ENCODE assay signal across 7 mouse cellular contexts in genomic region chr14:77016783-77017182, GRCm38 (mm10). TPM values are rescaled to one million over a fixed set of nuclear protein-coding genes. Genes with fewer than 3 reads are reported as not detected.
DNase-seq lines count a peak whose midpoint lies in the region; ATAC-seq and TF ChIP-seq lines count a peak whose summit lies in the region.
"Not testable (repeated sequence)": the region's sequence is repeated elsewhere in the genome, so short reads cannot be mapped to it uniquely, and the experiment has no call there.

No protein-coding gene starts in this region.

- H3K4me3 ChIP-seq in heart, embryonic 12.5 days; heart, postnatal 0 days (ENCODE audit: low read depth, low read length); liver, adult 2 months (ENCODE audit: insufficient read depth, low read depth, low read length); liver, embryonic 15.5 days (replicated peaks); lung, postnatal 0 days (ENCODE audit: low read depth, low read length); stomach, postnatal 0 days (ENCODE audit: low read depth, low read length): not testable (repeated sequence)

- 37% methylated on average over 12 of the region's 12 CpGs for WGBS in heart, embryonic 12.5 days
- WGBS in heart, postnatal 0 days, result 33% methylated on average over 12 of the region's 12 CpGs
- 24% methylated on average over 12 of the region's 12 CpGs for WGBS in liver, adult 2 months
- WGBS in liver, embryonic 15.5 days (ENCODE audit: insufficient replicate concordance), result 68% methylated on average over 12 of the region's 12 CpGs
- WGBS in lung, postnatal 0 days, result 43% methylated on average over 12 of the region's 12 CpGs
- WGBS in stomach, postnatal 0 days, result 43% methylated on average over 12 of the region's 12 CpGs

- not testable (repeated sequence) for H3K27me3 ChIP-seq in heart, embryonic 12.5 days (replicated peaks); heart, postnatal 0 days (ENCODE audit: control insufficient read depth, insufficient read depth, low read length); liver, adult 2 months (ENCODE audit: control insufficient read depth, insufficient read depth, low read length); liver, embryonic 15.5 days; lung, postnatal 0 days (replicated peaks; ENCODE audit: insufficient read depth, low read length); stomach, postnatal 0 days (ENCODE audit: control insufficient read depth, insufficient read depth, low read length)

- H3K9me3 ChIP-seq in heart, embryonic 12.5 days (replicated peaks); heart, postnatal 0 days (replicated peaks; ENCODE audit: control insufficient read depth, low read length); liver, embryonic 15.5 days (replicated peaks); lung, postnatal 0 days (ENCODE audit: low read length); stomach, postnatal 0 days (ENCODE audit: control insufficient read depth, low read length): not testable (repeated sequence)

- H3K36me3 ChIP-seq in heart, embryonic 12.5 days; heart, postnatal 0 days (replicated peaks; ENCODE audit: control insufficient read depth, insufficient read depth, low read length); liver, adult 2 months (ENCODE audit: control insufficient read depth, insufficient read depth, low read length); liver, embryonic 15.5 days (replicated peaks); lung, postnatal 0 days (ENCODE audit: insufficient read depth, low read length); stomach, postnatal 0 days (ENCODE audit: control insufficient read depth, insufficient read depth, low read length): not testable (repeated sequence)

- H3K4me1 ChIP-seq in heart, embryonic 12.5 days (replicated peaks); heart, postnatal 0 days (ENCODE audit: control insufficient read depth, insufficient read depth); liver, adult 2 months (ENCODE audit: control insufficient read depth, insufficient read depth, low read length); liver, embryonic 15.5 days (replicated peaks); lung, postnatal 0 days (ENCODE audit: insufficient read depth, low read depth, low read length); stomach, postnatal 0 days (replicated peaks; ENCODE audit: control insufficient read depth, insufficient read depth): not testable (repeated sequence)

- not testable (repeated sequence) for DNase-seq in heart, postnatal 0 days (ENCODE audit: low spot score)
- DNase-seq in kidney, adult 11 months, result peak; percentile 28
- peak; percentile 69 for DNase-seq in liver, adult 2 months (ENCODE audit: extremely low read depth, low read depth, low spot score)
- peak; percentile 22 for DNase-seq in lung, postnatal 0 days (ENCODE audit: low spot score)
- peak; percentile 53 for DNase-seq in stomach, postnatal 0 days (ENCODE audit: low spot score)

- H3K79me2 ChIP-seq in liver, adult 2 months (ENCODE audit: control insufficient read depth, insufficient read depth, low read length), result not testable (repeated sequence)

- TF ChIP-seq POLR2A in liver, adult 2 months (IDR thresholded peaks at IDR 0.05; ENCODE audit: extremely low read depth, insufficient read depth, low read length), result not testable (repeated sequence)

- not testable (repeated sequence) for TF ChIP-seq EP300 in heart, postnatal 0 days (IDR thresholded peaks at IDR 0.05; ENCODE audit: low read depth); lung, postnatal 0 days (IDR thresholded peaks at IDR 0.05); stomach, postnatal 0 days (optimal IDR thresholded peaks at IDR 0.05)

- not testable (repeated sequence) for TF ChIP-seq CTCF in heart, postnatal 0 days (IDR thresholded peaks at IDR 0.05; ENCODE audit: low read depth); liver, adult 2 months (IDR thresholded peaks at IDR 0.05; ENCODE audit: low read depth, low read length); lung, postnatal 0 days (IDR thresholded peaks at IDR 0.05); stomach, postnatal 0 days (IDR thresholded peaks at IDR 0.05; ENCODE audit: low read depth)

- peak overlapping the region; percentile 8; the same call in 1 of the 2 replicates for H3K4me2 ChIP-seq in heart, embryonic 12.5 days
- H3K4me2 ChIP-seq in heart, postnatal 0 days (ENCODE audit: low read depth, low read length), result 0 out of 2 replicates have a peak overlapping the region, but pooled peaks have one; percentile 1
- peak overlapping the region; percentile 2; the same call in 1 of the 2 replicates for H3K4me2 ChIP-seq in liver, embryonic 15.5 days
- H3K4me2 ChIP-seq in lung, postnatal 0 days (replicated peaks; ENCODE audit: low read depth, low read length), result not testable (repeated sequence)
- H3K4me2 ChIP-seq in stomach, postnatal 0 days (replicated peaks; ENCODE audit: low read depth), result 0 out of 2 replicates have a peak overlapping the region, but pooled peaks have one; percentile 12

- H3K27ac ChIP-seq in heart, embryonic 12.5 days (ENCODE audit: poor library complexity, severe bottlenecking); heart, postnatal 0 days (ENCODE audit: low read depth); liver, adult 2 months (replicated peaks; ENCODE audit: insufficient read depth, low read depth, low read length); liver, embryonic 15.5 days (replicated peaks); lung, postnatal 0 days (ENCODE audit: low read length); stomach, postnatal 0 days (replicated peaks): not testable (repeated sequence)

- not testable (repeated sequence) for ATAC-seq in heart, embryonic 12.5 days (ENCODE audit: insufficient number of reproducible peaks, low FRiP score); heart, postnatal 0 days (ENCODE audit: insufficient read depth, low read depth); liver, embryonic 15.5 days (ENCODE audit: insufficient read depth); lung, postnatal 0 days
- ATAC-seq in stomach, postnatal 0 days (ENCODE audit: low FRiP score, low TSS enrichment), result 0 out of 2 replicates have a peak, but pooled peaks have one; percentile 60

- not testable (repeated sequence) for H3K9ac ChIP-seq in heart, embryonic 12.5 days; heart, postnatal 0 days (replicated peaks; ENCODE audit: low read depth, low read length); liver, adult 2 months (ENCODE audit: low read depth, low read length); liver, embryonic 15.5 days; lung, postnatal 0 days (replicated peaks; ENCODE audit: low read depth); stomach, postnatal 0 days (ENCODE audit: low read length)

RNA-seq across cellular contexts. Expression of gene Ccdc122, which starts 19.8 kb away (rescaled TPM):
- 2.0 and 2.4 TPM in 2 replicates for polyA plus RNA-seq in heart, embryonic 12.5 days (2016; fragmentation: Nextera tagmentation; extraction: Ambion mirVana)
- 1.6 and 3.1 TPM in 2 replicates for total RNA-seq in heart, postnatal 0 days (2014; rRNA removed; ENCODE audit: low replicate concordance)
- 1.7 and 2.0 TPM in 2 replicates for polyA plus RNA-seq in heart, postnatal 0 days (2015; fragmentation: Nextera tagmentation; extraction: Ambion mirVana)
- 5.0 and 6.9 TPM in 2 replicates for total RNA-seq in liver, adult 2 months (2014; rRNA removed)
- 1.3 and 1.4 TPM in 2 replicates for polyA plus RNA-seq in liver, adult 2 months (2012; rRNA removed)
- polyA plus RNA-seq in liver, embryonic 15.5 days (2015; fragmentation: Nextera tagmentation; extraction: Ambion mirVana), result 1.3 and 1.4 TPM in 2 replicates
- polyA plus RNA-seq in lung, postnatal 0 days (2015; fragmentation: Nextera tagmentation; extraction: Ambion mirVana), result 6.2 and 8.2 TPM in 2 replicates
- polyA plus RNA-seq in stomach, postnatal 0 days (2015; fragmentation: Nextera tagmentation; extraction: Ambion mirVana), result 7.9 and 9.2 TPM in 2 replicates

RNA-seq across cellular contexts. Expression of gene Lacc1, which starts 19.9 kb away (rescaled TPM):
- 10.2 and 10.6 TPM in 2 replicates for polyA plus RNA-seq in heart, embryonic 12.5 days (2016; fragmentation: Nextera tagmentation; extraction: Ambion mirVana)
- total RNA-seq in heart, postnatal 0 days (2014; rRNA removed; ENCODE audit: low replicate concordance), result 0.50 and 0.81 TPM in 2 replicates
- polyA plus RNA-seq in heart, postnatal 0 days (2015; fragmentation: Nextera tagmentation; extraction: Ambion mirVana), result 1.6 TPM in 2 replicates
- 8.6 and 8.8 TPM in 2 replicates for total RNA-seq in liver, adult 2 months (2014; rRNA removed)
- polyA plus RNA-seq in liver, adult 2 months (2012; rRNA removed), result 6.0 and 6.3 TPM in 2 replicates
- polyA plus RNA-seq in liver, embryonic 15.5 days (2015; fragmentation: Nextera tagmentation; extraction: Ambion mirVana), result 3.3 and 4.5 TPM in 2 replicates
- 5.0 and 6.5 TPM in 2 replicates for polyA plus RNA-seq in lung, postnatal 0 days (2015; fragmentation: Nextera tagmentation; extraction: Ambion mirVana)
- 7.7 and 8.5 TPM in 2 replicates for polyA plus RNA-seq in stomach, postnatal 0 days (2015; fragmentation: Nextera tagmentation; extraction: Ambion mirVana)
